Mouse (Mus musculus): ENCODE data around the gene Dazap2.
"Not testable (repeated sequence)": the region's sequence is repeated elsewhere in the genome, so short reads cannot be mapped to it uniquely, and the experiment has no call there.

The Dazap2 gene

DNA sequence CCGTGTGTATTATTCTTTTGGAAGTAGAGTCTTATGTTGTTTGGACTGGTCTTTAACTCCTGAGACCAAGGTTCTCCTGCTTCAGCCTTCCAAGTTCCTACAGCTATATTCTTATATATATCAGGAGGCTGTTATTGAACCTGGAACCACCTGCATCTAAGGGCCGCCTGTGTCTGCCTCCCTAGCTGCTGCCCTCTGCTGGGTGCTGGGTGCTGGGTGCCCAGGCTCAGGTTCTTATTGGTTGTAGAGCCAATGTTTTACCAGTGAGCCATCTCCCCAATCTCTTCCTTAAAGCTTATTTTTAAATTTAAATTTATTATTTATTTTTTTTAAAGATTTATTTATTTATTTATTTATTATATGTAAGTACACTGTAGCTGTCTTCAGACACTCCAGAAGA, 2.7 kb upstream of the Dazap2 start:
- DNase-seq: peak; percentile 61 to 64

DNA sequence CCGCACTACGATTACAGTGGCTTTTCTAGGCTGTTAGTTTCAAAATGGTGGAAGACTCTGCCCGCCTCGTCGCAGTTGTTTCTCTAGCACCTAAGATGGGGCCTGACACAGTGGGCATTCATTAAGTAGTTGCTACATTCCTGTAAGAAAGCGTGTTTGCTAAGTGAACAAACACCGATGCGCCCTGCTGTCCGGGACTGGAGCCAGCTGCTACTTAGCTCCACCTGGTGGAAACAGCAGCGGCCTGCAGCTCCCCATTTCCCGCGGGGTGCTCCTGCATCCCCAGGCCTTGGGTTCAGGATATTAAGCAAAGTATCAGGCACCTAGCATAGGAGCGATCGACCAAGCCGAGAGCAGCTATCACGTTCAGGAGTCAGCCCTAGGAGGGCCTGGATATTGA, 1.6 kb upstream of the Dazap2 start:
- DNase-seq: peak; percentile 72 to 73

DNA sequence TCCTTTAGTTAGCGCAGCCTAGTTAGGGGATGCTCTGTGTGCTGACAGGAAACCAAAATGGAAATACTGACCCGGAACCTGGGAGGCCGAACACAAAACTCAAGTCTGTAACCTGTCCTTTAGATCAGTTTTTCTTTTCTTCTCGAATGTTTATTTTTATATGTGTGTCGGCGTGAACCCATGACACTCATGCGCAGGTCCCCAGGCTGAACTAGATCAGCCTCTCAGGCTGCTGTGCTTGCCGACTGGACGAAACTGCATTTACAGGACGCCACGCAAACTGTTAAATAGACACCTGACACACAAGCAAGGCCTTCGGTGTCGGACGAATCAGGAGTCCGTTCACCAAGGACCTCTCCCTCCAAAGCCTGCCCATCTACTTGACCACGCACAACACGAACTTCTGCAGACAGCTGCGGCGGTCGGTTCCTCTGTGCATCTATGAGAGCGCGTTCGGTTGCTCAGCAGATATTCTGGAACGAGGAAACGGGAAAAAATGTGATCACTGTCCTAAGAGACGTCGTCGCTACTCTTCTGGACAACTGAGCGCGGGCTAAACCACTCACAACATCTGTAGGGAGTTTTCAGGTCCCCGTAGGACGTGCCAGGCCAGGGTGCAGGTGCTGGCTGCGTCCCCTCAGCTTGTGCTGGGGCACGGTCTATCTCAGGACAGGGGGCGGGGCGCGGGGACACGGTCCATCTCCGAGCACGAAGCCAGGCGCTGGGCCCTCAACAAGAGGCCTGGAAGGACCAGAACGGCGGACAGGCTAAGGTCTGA, 742 bp upstream of the Dazap2 start:
- DNase-seq: no peak

DNA sequence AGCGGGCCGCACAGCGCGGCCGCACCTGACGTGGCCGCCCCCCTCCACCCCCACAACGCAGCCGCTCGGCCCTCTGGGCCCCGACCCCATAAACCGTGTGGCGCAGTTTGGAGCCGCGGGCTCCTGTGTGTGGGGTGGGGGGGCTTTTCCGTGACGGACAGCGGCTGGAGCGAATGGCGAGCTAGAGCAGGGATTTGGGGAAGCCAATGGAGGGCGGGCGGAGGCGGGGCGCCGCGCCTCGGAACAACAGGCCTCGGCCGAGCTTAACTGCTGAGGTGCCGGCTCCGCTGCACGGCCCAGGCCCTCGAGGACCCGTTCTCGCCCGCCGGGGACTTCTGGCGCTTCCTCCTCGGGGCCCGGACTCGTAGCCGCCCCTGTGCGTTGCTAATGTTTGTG, 674 bp downstream of the Dazap2 start:
- DNase-seq: peak; percentile 85 to 86

DNA sequence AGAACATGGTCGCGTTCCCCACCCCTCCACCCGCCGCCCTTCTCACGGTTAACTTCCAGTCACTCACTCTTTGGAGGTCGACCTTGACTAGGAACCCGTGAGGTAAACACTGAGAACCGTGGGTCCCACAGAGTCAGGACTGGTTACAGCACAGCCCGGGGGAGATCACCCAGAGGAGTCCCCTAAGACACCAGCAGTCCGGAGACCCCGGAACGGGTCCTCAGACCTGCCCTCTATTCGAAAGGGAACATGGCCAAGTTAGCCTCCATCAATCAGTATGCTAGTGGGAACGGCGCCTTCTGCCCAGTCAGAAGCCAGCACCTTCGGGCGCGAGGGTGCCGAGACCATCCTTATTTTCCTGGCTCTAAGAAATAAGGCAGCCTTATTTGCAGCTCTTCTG, 1.1 kb downstream of the Dazap2 start:
- no peak for DNase-seq

DNA sequence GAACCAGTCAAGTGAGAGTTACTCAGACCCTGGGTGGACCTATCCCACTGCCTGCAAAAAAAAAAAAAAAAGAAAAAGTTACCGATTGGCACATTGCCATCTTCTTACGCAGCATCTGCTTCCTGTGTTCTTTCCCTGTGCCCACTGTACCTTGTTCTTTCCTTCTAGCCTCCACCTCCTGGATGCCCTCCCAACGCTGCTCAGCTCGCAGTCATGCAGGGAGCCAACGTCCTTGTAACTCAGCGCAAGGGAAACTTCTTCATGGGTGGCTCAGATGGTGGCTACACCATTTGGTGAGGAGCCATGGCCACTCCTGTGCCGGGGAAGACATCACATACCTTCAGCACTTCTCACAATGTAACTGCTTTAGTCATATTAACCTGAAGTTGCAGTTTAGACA, 4.1 kb downstream of the Dazap2 start:
- no peak for DNase-seq

DNA sequence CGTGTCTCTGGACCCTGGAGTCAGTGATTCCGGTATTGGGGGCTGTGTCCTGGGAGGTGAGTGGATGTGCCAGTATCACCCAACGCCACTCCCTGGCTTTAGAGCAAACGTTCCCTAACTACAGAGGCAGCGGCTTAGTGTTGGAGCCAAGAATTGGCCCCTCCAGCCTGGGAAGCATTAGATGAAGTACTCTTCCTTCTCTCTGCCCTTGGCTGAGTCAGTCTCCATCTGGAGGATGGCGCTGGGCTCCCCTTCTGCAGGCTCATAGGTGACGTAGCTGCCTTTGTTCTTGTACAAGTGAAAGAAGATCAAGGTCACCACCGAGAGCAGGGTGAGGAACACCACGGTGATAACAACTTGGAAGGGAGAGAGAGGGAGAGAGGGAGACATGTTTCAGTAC, 6.5 kb downstream of the Dazap2 start:
- not testable (repeated sequence) for DNase-seq

DNA sequence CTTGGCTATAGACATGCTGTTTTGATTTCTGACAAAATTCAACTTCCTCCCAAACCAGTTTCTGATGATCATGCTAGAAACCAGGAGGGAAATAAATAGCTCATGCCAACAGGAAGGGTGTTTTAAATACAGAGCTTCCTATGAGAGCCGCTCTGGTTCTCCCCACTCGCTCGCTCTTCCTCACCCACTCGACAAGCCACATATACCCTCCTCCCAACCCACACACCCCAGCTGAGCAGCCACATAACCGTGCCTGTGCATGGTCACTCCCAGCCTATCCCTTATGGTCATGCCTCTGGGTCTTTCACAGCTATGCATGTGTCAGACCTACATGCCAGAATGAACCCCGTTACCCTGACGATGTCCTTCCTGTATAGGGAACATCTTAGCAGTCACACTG, 7.0 kb downstream of the Dazap2 start:
- DNase-seq: no peak

DNA sequence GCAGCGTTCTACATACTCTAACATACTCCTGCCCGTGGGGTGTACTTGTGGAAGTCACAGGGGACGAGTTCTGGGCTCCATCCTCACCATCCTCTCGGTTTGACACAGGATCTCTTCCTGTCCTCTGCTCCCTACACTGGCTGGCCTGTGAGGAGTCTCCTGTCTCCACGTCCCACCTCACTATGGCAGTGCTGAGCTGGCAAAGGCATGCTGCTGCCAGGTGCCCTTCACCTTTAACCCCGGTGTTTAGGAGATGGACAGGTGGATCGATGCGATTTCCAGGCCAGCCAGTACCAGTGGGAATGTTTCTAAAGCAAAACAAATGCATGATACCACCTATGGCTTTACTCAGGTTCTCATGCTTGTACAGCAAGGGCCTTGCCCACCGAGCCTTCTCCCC, 8.6 kb downstream of the Dazap2 start:
- no peak for DNase-seq

DNA sequence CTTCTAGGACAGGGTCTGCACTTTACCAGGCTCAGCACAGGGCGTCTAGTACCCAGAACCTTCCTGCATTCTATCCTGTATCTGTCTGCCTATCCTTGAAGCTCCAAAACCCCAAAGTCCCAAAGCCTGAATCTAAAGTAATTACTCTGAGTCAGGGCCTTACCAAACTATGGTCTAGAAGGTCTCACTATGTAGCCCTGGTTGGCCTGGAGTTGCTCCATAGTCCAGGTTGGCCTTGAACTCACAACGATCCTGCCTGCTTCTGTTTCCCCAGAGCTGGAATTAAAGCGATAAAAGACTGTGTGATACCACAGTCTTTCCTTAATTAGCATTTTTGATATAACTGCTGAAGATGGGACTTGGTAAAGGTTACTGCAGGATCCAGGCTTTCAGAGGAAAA, 9.3 kb downstream of the Dazap2 start:
- no peak for DNase-seq

DNA sequence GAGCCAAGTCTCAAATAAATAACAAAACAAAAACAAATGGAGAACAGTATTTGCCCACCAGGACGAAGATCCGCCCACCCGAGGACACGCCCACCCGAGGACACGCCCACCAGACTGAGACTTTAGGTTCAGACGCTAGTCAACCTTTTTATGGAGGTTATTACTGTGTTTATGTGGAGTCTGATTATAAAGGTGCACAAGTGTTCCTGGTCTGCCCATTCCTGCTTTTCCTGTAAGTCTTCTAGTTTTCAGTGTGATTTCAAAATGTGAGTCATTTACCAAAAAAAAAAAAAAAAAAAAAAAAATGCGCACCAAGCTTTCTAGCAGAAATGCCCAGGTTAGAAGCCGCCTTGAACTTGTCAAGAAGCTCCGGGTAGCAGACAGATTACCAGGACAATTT, 12.1 kb downstream of the Dazap2 start:
- DNase-seq: peak in 1 of 2 experiments; percentile 52

DNA sequence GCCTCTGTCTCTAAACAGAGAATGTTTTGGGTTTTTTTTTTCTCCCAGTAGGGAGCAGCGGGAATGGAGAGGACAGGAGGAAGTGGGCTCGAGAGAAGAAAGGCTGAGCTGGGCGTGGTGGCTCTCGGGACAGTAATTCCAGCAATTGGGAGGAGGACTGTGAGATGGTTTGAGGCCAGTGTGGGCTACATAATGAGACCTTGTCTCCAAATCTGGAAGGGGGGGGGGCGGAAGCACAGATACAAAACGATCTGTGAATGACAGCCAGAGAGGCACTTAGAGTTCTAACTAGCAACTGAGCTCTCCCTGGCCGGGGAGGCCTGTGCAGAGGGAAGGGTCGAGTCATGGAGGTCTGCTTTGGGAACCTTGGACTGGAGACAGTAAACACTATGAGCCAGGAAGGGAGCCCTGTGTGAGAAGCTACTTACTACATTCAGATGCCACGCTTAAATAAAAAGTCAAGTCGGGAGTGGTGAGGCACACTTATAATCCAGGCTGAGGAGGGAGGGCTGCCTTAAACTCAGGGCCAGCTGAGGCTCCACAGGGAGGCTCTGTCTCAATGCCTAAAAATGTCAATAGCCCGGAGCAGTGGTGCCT, 12.7 kb downstream of the Dazap2 start:
- no peak for DNase-seq

DNA sequence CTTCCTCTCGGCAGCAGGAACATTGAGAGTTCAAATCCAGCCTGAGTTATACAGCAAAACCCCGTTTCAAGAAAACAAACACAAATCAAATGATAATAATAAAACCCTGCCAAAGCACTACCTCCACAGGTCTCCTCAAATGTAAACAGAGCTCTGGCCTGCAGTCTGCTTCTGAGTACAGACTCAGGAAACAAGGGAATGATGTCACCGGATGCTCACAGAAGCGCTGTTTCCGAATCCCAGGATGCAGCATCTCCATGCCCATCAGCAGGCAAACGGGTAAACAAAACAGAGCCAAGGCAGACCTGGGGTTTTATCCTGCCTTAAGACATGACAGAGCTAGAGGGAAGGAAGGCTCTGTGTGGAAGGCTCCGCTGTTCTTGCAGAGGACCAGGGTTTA, 13.6 kb downstream of the Dazap2 start:
- DNase-seq: no peak

DNA sequence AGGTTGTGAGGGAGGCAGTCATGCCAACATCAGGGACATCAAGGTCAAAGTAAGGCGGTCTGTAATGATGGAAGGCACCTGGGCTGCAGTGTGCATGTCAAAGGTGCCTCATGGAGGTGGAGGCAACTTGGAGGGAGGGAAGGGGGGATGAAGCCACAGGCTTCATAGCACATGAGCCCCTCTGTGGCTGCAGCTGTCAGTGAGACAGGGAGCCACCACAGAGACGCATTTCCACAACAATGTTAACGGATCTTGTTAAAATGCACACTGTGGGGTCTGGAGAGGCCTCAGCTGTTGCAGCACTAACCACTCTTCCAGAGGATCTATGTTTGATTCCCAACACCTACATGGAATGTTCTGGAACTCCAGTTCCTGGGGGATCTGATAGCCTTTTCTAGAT, 15.0 kb downstream of the Dazap2 start:
- DNase-seq: no peak

DNA sequence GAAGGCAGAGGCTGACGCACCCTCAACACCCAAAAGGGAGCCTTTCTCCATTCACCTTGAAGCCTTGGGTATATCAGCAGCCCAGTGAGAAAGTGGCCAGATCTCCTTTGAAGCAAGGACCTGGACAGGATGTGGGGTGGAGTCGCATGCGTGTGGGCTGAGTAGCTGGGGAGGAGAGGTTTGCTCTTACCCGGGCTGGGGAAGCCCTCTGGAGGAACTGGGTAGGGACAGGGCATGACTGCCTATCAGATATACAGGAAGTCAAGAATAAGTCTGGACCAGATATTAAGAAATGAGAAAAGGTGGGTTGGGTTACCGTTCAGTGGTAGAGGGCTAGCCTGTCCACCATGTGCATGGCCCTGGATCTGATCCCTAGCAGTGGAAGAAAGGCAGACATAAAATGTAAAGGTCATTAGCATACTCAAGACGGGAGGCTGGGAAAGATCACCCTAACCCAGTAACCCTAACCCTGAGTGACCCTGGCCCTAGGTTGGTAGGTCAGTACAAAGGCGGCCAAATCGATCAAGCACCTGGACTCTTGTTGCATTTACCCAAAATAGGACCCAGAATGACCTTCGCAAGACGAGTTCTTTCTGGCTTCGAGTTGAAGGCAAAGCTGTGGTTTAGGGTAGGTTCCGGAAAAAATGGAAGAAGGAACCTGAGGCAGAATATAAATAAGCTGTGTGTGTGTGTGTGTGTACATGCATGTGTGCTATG, 16.5 kb downstream of the Dazap2 start:
- DNase-seq: no peak

DNA sequence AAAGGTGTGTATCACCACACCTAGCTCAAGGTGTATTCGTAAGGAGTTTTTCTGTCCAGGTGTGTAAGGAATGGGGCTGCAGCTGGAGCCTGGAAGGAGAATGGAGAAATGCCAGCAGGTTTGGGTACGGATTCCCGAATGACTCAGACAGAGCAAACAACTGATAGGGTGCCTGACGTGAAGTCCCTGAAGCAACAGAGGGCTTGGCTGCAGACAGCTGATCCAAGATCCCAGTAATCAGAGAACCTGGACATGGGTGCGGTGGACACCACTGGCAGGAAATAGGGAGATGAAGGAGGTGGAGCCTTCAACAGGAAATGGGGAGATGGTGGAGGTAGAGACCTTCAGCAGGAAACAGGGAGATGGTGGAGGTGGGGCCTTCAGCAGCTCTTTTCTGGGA, 17.2 kb downstream of the Dazap2 start:
- DNase-seq: no peak

DNA sequence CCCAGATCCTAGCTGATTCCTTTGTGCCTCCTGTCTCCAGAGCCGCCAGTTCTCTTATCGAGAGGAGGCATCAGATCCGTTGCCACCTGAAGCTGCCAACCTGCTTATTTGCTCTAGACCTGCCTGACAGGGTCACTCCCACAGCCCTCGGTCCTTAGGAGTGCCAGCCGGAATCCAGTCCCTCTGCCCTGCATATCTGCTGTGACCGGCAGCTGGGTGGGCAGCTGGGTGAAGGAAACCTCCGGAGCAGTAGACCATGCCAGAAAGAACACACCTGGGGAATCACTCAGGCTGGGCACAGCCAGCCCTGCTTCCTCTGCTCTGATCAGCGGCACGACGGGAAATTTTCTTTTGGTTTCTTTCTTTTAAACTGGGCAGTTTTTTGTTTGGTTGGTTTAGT, 18.2 kb downstream of the Dazap2 start:
- peak; percentile 28 to 35 for DNase-seq

DNA sequence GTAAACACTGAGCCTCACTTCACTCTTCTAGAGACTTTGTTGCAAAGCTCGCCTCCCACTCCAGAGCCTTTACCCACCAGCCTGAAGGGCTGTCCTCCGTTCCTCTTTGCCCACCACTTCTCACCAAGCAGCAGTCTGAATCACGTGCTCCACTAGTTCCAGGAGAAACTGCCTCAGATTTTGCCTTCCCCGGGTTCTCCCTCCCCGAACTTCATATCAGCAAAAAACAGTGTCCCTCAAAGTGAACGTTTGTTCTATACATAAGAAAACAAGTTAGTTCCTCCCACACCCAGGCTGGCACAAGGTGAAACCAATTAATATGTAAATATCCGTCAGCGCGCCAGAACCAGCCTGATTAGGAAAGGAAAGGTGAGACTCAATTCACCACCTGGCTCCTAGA, 20.1 kb downstream of the Dazap2 start:
- peak in 1 of 2 experiments; percentile 36 for DNase-seq

DNA sequence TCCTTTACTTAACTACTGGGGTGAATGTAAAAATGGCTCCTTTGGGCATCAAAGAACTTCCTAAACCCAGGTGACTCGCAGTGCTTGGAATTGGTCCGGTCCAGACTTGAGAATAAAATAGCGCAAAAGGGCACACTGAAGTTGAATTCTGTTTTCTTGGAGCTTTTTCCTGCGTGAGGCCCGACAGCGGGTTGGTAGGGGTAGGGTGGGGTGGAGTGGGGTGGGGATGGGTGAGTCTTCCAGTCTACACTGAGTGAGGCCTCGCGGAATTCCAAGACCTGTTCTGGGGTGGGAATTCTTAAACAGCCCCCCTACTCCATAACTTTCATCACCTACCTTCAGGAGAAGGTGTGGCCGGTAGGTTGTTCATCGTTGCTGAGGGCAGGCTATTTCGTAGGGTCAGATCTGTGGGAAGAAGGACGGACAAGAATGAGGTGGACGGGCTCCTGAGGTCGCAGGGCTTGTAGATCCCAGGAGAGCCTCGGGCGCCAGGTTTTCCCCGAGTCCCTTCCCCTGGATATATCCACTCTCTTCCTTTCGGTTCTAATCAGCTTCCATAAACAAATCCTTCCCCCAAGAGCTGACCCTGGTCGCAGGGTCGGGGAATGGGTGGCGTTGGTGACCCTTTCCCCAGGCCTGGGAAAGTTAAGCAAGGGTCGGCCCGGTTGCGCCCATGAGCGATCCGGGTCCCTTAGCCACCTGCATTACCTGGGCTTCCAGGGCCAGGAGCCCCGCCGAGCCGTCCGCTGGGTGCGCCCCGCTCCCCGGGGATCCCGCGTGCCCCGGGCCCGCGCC, 20.9 kb downstream of the Dazap2 start:
- no peak for DNase-seq

DNA sequence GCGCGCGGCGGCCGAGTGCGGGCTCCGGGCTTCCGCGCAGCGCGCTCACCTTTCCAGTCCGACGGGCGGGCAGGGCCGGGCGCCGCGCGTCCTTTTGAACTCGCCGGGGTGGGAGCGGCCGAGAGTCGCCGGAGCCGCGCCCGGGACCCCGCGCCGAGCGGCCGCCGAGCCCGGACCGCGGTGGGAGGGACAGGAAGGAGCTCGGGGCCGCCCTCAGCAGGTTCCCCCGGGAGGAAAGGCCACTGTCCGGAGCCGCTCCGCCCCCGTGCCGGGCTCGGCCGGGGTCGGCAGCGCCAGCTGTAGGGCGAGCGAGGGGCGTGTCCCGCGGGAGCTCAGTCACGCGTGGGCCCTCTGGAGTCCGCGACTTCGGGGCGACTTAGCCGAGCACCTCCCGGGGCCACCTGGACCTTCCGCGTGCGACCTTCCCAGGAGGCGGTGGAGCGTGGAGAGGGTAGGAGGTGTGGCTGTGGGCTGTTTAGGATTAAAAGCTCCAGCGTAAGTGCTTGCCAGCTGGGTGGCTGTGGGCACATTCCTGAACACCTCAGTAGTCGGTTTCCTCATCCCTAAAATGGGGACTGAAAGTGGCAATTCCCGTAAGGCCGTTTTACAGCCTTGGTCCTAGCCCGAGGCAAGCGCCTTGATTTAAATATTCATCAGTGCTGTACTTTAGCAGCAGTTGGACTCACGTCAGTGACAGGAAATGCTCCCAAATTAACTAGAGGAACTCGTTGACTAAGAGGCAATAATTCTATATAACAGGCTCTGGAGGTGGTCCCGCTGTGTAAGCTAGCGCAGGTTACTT, 21.8 kb downstream of the Dazap2 start, which contains the start of gene Smagp:
Smagp (minus strand) TSS at position 241 of the 802 bp plus-strand sequence.
- DNase-seq: peak; percentile 41 to 46

DNA sequence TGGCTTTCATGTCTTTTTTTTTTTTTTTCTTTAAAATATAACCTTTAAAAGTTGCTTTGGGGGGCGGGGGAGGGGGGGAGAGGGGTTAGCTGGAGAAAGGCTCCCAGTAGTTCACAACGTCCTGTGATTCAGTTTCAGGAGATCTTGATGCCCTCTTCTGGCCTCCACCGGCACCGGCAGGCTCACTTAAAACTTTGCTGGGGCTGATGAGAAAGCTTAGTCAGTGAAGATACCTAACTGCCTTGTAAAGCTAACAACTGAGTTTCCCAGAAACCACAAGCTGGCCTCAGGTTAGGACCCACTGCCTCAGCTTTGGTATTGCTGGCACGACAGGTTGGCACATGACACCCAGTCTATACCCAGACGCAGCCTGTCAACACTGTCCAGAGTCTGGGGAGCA, 22.5 kb downstream of the Dazap2 start:
- DNase-seq: peak; percentile 60 to 66
